In genomic region chr2:148371743-148372630, GRCm38 (mm10) we compare ENCODE assay signal across 18 mouse cellular contexts. TPM values are rescaled to one million over a fixed set of nuclear protein-coding genes. Genes with fewer than 3 reads are reported as not detected.
DNase-seq lines count a peak whose midpoint lies in the region; ATAC-seq and TF ChIP-seq lines count a peak whose summit lies in the region.
"Had no signal": no experiment of that assay in that cellular context is flagged by ENCODE, and none has a peak within 500 bp of the region (broad histone marks: within the 10 kb centered on the region; RNA-seq: fewer than 3 reads in every experiment).

No protein-coding gene starts in this region.

- H3K9ac ChIP-seq in heart, embryonic 16.5 days (ENCODE audit: low read length), result no peak overlapping the region
- no peak overlapping the region for H3K9ac ChIP-seq in lung, embryonic 14.5 days
- H3K9ac ChIP-seq: embryonic facial prominence, embryonic 15.5 days; forebrain, embryonic 12.5 days; hindbrain, embryonic 15.5 days; midbrain, embryonic 12.5 days had no signal

- H3K4me3 ChIP-seq in heart, embryonic 16.5 days (ENCODE audit: low read length), result no peak overlapping the region
- H3K4me3 ChIP-seq in lung, embryonic 14.5 days (ENCODE audit: low read depth, low read length), result no peak overlapping the region
- no peak overlapping the region for H3K4me3 ChIP-seq in lung, adult 2 months (replicated peaks; ENCODE audit: extremely low read depth, low read depth, low read length)
- no peak overlapping the region for H3K4me3 ChIP-seq in embryonic fibroblast, embryonic 13.5 days (ENCODE audit: insufficient read depth, low read length)
- no peak overlapping the region for H3K4me3 ChIP-seq in myocyte
- H3K4me3 ChIP-seq: embryonic facial prominence, embryonic 15.5 days; forebrain, embryonic 12.5 days; hindbrain, embryonic 15.5 days; midbrain, embryonic 12.5 days had no signal

- no peak overlapping the region for H3K4me2 ChIP-seq in heart, embryonic 16.5 days (ENCODE audit: low read depth, low read length)
- no peak overlapping the region for H3K4me2 ChIP-seq in lung, embryonic 14.5 days
- H3K4me2 ChIP-seq in myocyte (ENCODE audit: low read depth), result no peak overlapping the region
- H3K4me2 ChIP-seq: embryonic facial prominence, embryonic 15.5 days; forebrain, embryonic 12.5 days; hindbrain, embryonic 15.5 days; midbrain, embryonic 12.5 days had no signal

- H3K79me2 ChIP-seq in myocyte (ENCODE audit: control insufficient read depth, insufficient read depth), result no peaks in the 10 kb centered on the region

- DNase-seq in heart, adult 18-20 months, result no peak
- peak; percentile 92 for DNase-seq in lung, embryonic 14.5 days
- DNase-seq in lung, adult 2 months, result no peak
- DNase-seq in ovary, postnatal 10 days (ENCODE audit: low spot score), result no peak
- DNase-seq: adrenal gland, postnatal 36 days; cerebellum, adult 9-11 months; liver; thymus, postnatal 4 days had no signal

- 50% methylated on average over 4 of the region's 4 CpGs for WGBS in heart, embryonic 16.5 days
- 21% methylated on average over 4 of the region's 4 CpGs for WGBS in lung, embryonic 14.5 days
- 48% methylated on average over 4 of the region's 4 CpGs for WGBS in lung, adult 2 months

- no peak overlapping the region for H3K27ac ChIP-seq in heart, embryonic 16.5 days (ENCODE audit: low read length)
- H3K27ac ChIP-seq in lung, embryonic 14.5 days (ENCODE audit: low read depth), result peak overlapping the region; percentile 48; the same call in 1 of the 2 replicates
- H3K27ac ChIP-seq in embryonic fibroblast, embryonic 13.5 days (ENCODE audit: insufficient read depth, low read length), result peak overlapping the region; percentile 14; the same call in 1 of the 2 replicates
- H3K27ac ChIP-seq: embryonic facial prominence, embryonic 15.5 days; forebrain, embryonic 12.5 days; hindbrain, embryonic 15.5 days; kidney, postnatal 0 days; midbrain, embryonic 12.5 days had no signal

- TF ChIP-seq POLR2A in lung, adult 2 months (IDR thresholded peaks at IDR 0.05; ENCODE audit: borderline replicate concordance, extremely low read depth, low read depth, low read length), result no peak
- TF ChIP-seq POLR2A in embryonic fibroblast, embryonic 13.5 days (IDR thresholded peaks at IDR 0.05; ENCODE audit: low read depth, low read length), result no peak
- TF ChIP-seq POLR2A in myocyte (IDR thresholded peaks at IDR 0.05; ENCODE audit: insufficient read length, low read depth), result no peak

- TF ChIP-seq CTCF in lung, embryonic 14.5 days (IDR thresholded peaks at IDR 0.05; ENCODE audit: low read depth), result no peak
- TF ChIP-seq CTCF in lung, adult 2 months (IDR thresholded peaks at IDR 0.05; ENCODE audit: insufficient read depth, low read length), result no peak
- no peak for TF ChIP-seq CTCF in embryonic fibroblast, embryonic 13.5 days (IDR thresholded peaks at IDR 0.05; ENCODE audit: borderline replicate concordance, insufficient read depth, low read length)

- no peaks in the 10 kb centered on the region for H3K36me3 ChIP-seq in heart, embryonic 16.5 days (ENCODE audit: control insufficient read depth, insufficient read depth)
- no peaks in the 10 kb centered on the region for H3K36me3 ChIP-seq in lung, embryonic 14.5 days (ENCODE audit: insufficient read depth)
- no peaks in the 10 kb centered on the region for H3K36me3 ChIP-seq in myocyte (ENCODE audit: control insufficient read depth, insufficient read depth)
- H3K36me3 ChIP-seq: embryonic facial prominence, embryonic 15.5 days; forebrain, embryonic 12.5 days; hindbrain, embryonic 15.5 days; midbrain, embryonic 12.5 days had no signal

- H3K9me3 ChIP-seq in heart, embryonic 16.5 days (replicated peaks; ENCODE audit: control insufficient read depth, low read length), result no peaks in the 10 kb centered on the region
- no peaks in the 10 kb centered on the region for H3K9me3 ChIP-seq in lung, embryonic 14.5 days (ENCODE audit: low read depth, low read length)
- H3K9me3 ChIP-seq: embryonic facial prominence, embryonic 15.5 days; forebrain, embryonic 12.5 days; hindbrain, embryonic 15.5 days; midbrain, embryonic 12.5 days had no signal

- H3K27me3 ChIP-seq in heart, embryonic 16.5 days (ENCODE audit: control insufficient read depth, insufficient read depth, low read length), result 0 out of 2 replicates have a peak, but pooled peaks cover 4% of the 10 kb centered on the region
- H3K27me3 ChIP-seq in lung, embryonic 14.5 days (ENCODE audit: insufficient read depth, low read length), result no peaks in the 10 kb centered on the region
- no peaks in the 10 kb centered on the region for H3K27me3 ChIP-seq in myocyte (ENCODE audit: control insufficient read depth, insufficient read depth, insufficient read length)
- H3K27me3 ChIP-seq: embryonic facial prominence, embryonic 15.5 days; forebrain, embryonic 12.5 days; hindbrain, embryonic 15.5 days; midbrain, embryonic 12.5 days had no signal

- no peak overlapping the region for H3ac ChIP-seq in myocyte (ENCODE audit: control insufficient read depth, insufficient read length)

- H3K4me1 ChIP-seq in heart, embryonic 16.5 days (ENCODE audit: control insufficient read depth, insufficient read depth, low read length), result 0 out of 2 replicates have a peak, but pooled peaks cover 5% of the 10 kb centered on the region
- peaks cover 12% of the 10 kb centered on the region; the same call in 1 of the 2 replicates for H3K4me1 ChIP-seq in lung, embryonic 14.5 days (ENCODE audit: insufficient read depth)
- H3K4me1 ChIP-seq in lung, adult 2 months (ENCODE audit: control insufficient read depth, insufficient read depth, low read length), result peaks cover 9% of the 10 kb centered on the region
- peaks cover 10% of the 10 kb centered on the region; the same call in 1 of the 2 replicates for H3K4me1 ChIP-seq in embryonic fibroblast, embryonic 13.5 days (ENCODE audit: control insufficient read depth, insufficient read depth, low read length)
- H3K4me1 ChIP-seq: embryonic facial prominence, embryonic 15.5 days; forebrain, embryonic 12.5 days; hindbrain, embryonic 15.5 days; midbrain, embryonic 12.5 days had no signal

- ATAC-seq in heart, embryonic 16.5 days (replicated peaks; ENCODE audit: extremely low read depth, insufficient read depth, low FRiP score), result peak; percentile 23; the same call in 1 of the 2 replicates
- ATAC-seq in lung, embryonic 14.5 days (ENCODE audit: insufficient read depth), result peak; percentile 86
- ATAC-seq: CD4-positive, CD25-positive, alpha-beta regulatory T cell, adult 4 months had no signal

TF ChIP-seq in myocyte, 11 proteins besides CTCF, POLR2A, EP300 and RAD21:
- TF ChIP-seq TCF12 (IDR thresholded peaks at IDR 0.05; ENCODE audit: insufficient read depth, poor library complexity, severe bottlenecking) (no peak), MYOD1 (IDR thresholded peaks at IDR 0.05; ENCODE audit: control insufficient read depth in 1 of 3, insufficient read length in 2 of 3, low read depth in 2 of 3) (peak in 2 of 3 experiments; percentile 14 to 17)

RNA-seq across cellular contexts. Expression of gene Sstr4, which starts 23.2 kb away (rescaled TPM):
- 0.34 and 0.38 TPM in 2 replicates for polyA plus RNA-seq in heart, embryonic 16.5 days (2015; fragmentation: Nextera tagmentation; extraction: Ambion mirVana)
- total RNA-seq in heart, adult 18-20 months (2021), result 1 to 10 TPM; 1.3 to 1.5 TPM
- 4.8 and 5.9 TPM in 2 replicates for polyA plus RNA-seq in lung, embryonic 14.5 days (2014; fragmentation: Nextera tagmentation; extraction: Ambion mirVana)
- 8.3 and 10.8 TPM in 2 replicates for polyA plus RNA-seq in lung, adult 2 months (2012; rRNA removed)
- polyA plus RNA-seq in embryonic fibroblast, embryonic 13.5 days (2011; ENCODE audit: insufficient read length, low read depth, missing spikeins), result 0.84 and 0.92 TPM in 2 replicates
- polyA plus RNA-seq in myocyte (2012; fragmentation: generic; extraction: Trizol), result not detected
- total RNA-seq: MEL had no signal
- polyA plus RNA-seq: CD4-positive, CD25-positive, alpha-beta regulatory T cell, adult 4 months had no signal

RNA-seq across cellular contexts. Expression of gene Thbd, which starts 36.0 kb away (rescaled TPM):
- 16.6 and 20.3 TPM in 2 replicates for polyA plus RNA-seq in heart, embryonic 16.5 days (2015; fragmentation: Nextera tagmentation; extraction: Ambion mirVana)
- total RNA-seq in heart, adult 18-20 months (2021), result 10 to 100 TPM; 42.3 to 44.8 TPM
- polyA plus RNA-seq in lung, embryonic 14.5 days (2014; fragmentation: Nextera tagmentation; extraction: Ambion mirVana), result 115 and 116 TPM in 2 replicates
- polyA plus RNA-seq in lung, adult 2 months (2012; rRNA removed), result 550 and 598 TPM in 2 replicates
- polyA plus RNA-seq in embryonic fibroblast, embryonic 13.5 days (2011; ENCODE audit: insufficient read length, low read depth, missing spikeins), result 66.5 and 77.2 TPM in 2 replicates
- 4.1 TPM for polyA plus RNA-seq in myocyte (2012; fragmentation: generic; extraction: Trizol)
- total RNA-seq: MEL had no signal
